Mouse (Mus musculus) heart, postnatal 0 days (tissue): ENCODE results near the gene Gpr153. TPM values are rescaled to one million over a fixed set of nuclear protein-coding genes. Genes with fewer than 3 reads are reported as not detected.

ENCODE experiments used
- ATAC-seq: fragments of 200-750 bp; cut with Nextera tagmentation; 2 replicates; pipeline ENCODE4 v1.8.0; 2017; ENCODE audit warnings: low read depth, moderate number of reproducible peaks, moderate library complexity; ENCODE audit not compliant: insufficient read depth
- DNase-seq: peaks from one replicate; pipeline ENCODE4 v3.0.0-alpha.2; 2016; ENCODE audit warnings: low spot score
- H3K27ac ChIP-seq: fragments of 300-500 bp; sonication (generic); 2 replicates; pipeline ENCODE4 v1.5.1; 2014; ENCODE audit warnings: low read depth, mild to moderate bottlenecking
- H3K27me3 ChIP-seq: fragments of 300-500 bp; sonication (generic); 2 replicates; pipeline ENCODE4 v1.6.1; 2014; ENCODE audit warnings: low read length, mixed read lengths; ENCODE audit not compliant: control insufficient read depth, insufficient read depth
- H3K36me3 ChIP-seq: fragments of 300-500 bp; sonication (generic); replicated peaks from 2 replicates; pipeline ENCODE4 v1.6.1; 2014; ENCODE audit warnings: low read length, mixed read lengths; ENCODE audit not compliant: control insufficient read depth, insufficient read depth
- H3K4me1 ChIP-seq: fragments of 300-500 bp; sonication (generic); 2 replicates; pipeline ENCODE4 v1.6.1; 2014; ENCODE audit warnings: antibody characterized with exemption; ENCODE audit not compliant: control insufficient read depth, insufficient read depth
- H3K4me2 ChIP-seq: fragments of 300-500 bp; sonication (generic); 2 replicates; pipeline ENCODE4 v1.6.1; 2014; ENCODE audit warnings: low read depth, mild to moderate bottlenecking, low read length, moderate library complexity
- H3K4me3 ChIP-seq: fragments of 300-500 bp; sonication (generic); 2 replicates; pipeline ENCODE4 v1.5.1; 2014; ENCODE audit warnings: low read depth, low read length
- H3K9ac ChIP-seq: fragments of 300-500 bp; sonication (generic); replicated peaks from 2 replicates; pipeline ENCODE4 v1.6.1; 2014; ENCODE audit warnings: low read depth, low read length, mixed read lengths
- H3K9me3 ChIP-seq: fragments of 300-500 bp; sonication (generic); replicated peaks from 2 replicates; pipeline ENCODE4 v1.6.1; 2016; ENCODE audit warnings: low read length; ENCODE audit not compliant: control insufficient read depth
- CTCF ChIP-seq: IDR thresholded peaks from 2 replicates; pipeline ENCODE4 v1.5.1; 2016; ENCODE audit warnings: antibody characterized with exemption, control low read depth, low read depth
- EP300 ChIP-seq: IDR thresholded peaks from 2 replicates; pipeline ENCODE4 v1.6.1; 2016; ENCODE audit warnings: antibody characterized with exemption, low read depth
- WGBS: fragments of 180-500 bp; shearing (Covaris S2); extraction: QIAGEN DNeasy Blood & Tissue Kit; methylation state at CpG from one replicate; pipeline ENCODE4 v1.1.7; 2014; 5-methylcytosine and 5-hydroxymethylcytosine counted together
- polyA plus RNA-seq: library from polyadenylated mRNA; unstranded; fragments of >200 nt; fragmentation: Nextera tagmentation; extraction: Ambion mirVana; gene quantifications from 2 replicates; pipeline ENCODE4 v1.2.1, GENCODE M21; 2015
- total RNA-seq: library from RNA; depleted of rRNA; stranded (reverse); fragments of >200 nt; gene quantifications from 2 replicates; pipeline ENCODE4 v1.2.3, GENCODE M21; 2014; ENCODE audit warnings: low replicate concordance

The Gpr153 gene
- total and polyA plus RNA-seq, 2 experiments from 2014 or later = 5.0 to 50.8 TPM

- H3K4me2 ChIP-seq = no peak overlapping the region
- DNase-seq = no peak
- WGBS = 31% methylated on average over 6 of the region's 6 CpGs
- H3K9me3 ChIP-seq = no peaks in the 10 kb centered on the region
- no peaks in the 10 kb centered on the region for H3K27me3 ChIP-seq
- H3K27ac ChIP-seq = peak overlapping the region; percentile 66
- H3K4me1 ChIP-seq = peaks cover 40% of the 10 kb centered on the region
- no peaks in the 10 kb centered on the region; the same call in 1 of the 2 replicates for H3K36me3 ChIP-seq
- H3K4me3 ChIP-seq = no peak overlapping the region
- no peak overlapping the region for H3K9ac ChIP-seq
- peak; percentile 63; the same call in 1 of the 2 replicates for TF ChIP-seq EP300
- TF ChIP-seq CTCF = no peak
- peak; percentile 74 for ATAC-seq
Observed at GRCm38 (mm10) chr4:152246011-152246410, 28.0 kb upstream of the Gpr153 start.

DNA sequence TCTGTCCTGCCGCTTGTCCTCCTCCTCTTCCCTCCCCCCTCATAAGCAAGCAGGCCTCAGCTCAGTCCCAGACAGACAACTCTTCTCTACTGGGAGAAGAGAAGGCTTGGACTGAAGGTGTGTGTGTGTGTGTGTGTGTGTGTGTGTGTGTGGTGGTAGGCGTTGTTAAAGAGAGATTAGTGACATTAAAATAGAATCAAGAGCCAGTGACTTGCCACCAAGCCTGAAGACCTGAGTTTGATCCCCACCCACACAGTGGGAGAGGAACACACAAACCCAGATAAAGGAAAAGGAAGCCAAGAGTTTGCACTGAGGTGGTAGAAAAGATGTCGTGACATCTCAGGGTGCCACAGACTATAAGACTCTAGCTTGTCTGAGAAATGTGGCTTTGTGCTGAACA, 26.8 kb upstream of the Gpr153 start:
- Histone ChIP-seq H3K9me3 (no peaks in the 10 kb centered on the region), H3K4me1 (peaks cover 35% of the 10 kb centered on the region), H3K4me2 (no peak overlapping the region)

GRCm38 (mm10) chr4:152250615-152251014, 23.4 kb upstream of the Gpr153 start:
- no peak for ATAC-seq
- no peak overlapping the region for H3K9ac ChIP-seq

More for the DNA sequence above, 26.8 kb upstream of the Gpr153 start:
- WGBS = 36% methylated on average over 3 of the region's 3 CpGs
- peak overlapping the region; percentile 66 for H3K27ac ChIP-seq
- H3K27me3 ChIP-seq = no peaks in the 10 kb centered on the region
- no peak for ATAC-seq
- no peaks in the 10 kb centered on the region; the same call in 1 of the 2 replicates for H3K36me3 ChIP-seq
- DNase-seq = no peak
- no peak overlapping the region for H3K9ac ChIP-seq
- no peak overlapping the region for H3K4me3 ChIP-seq
- no peak for TF ChIP-seq EP300
- TF ChIP-seq CTCF = no peak

DNA sequence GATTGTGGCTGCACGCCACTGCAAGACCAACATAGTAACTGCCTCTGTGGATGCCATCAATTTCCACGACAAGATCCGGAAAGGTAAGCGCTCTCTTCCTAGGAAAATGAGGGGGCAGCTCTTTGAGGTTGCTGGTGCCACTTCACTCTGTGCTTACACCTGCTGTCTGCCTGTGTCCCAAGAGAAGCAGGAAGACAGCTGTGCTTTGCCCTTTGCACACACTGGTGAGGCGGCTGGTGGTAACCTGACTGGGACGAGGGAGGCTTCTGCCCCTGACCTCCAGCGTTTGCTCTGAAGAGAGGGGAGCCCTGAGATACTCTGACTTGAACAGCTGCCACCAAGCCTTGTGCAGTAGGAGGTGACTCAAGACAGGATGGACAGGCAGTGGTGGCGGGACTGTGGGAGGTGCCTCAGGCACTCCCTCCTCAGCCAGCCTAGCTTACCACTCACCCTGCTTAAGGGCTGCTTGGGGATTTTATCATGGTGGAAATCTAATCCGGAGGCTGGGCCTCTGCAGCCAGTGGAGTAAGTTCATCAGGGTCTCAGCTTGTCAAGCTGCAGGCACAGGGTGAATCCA, 20.8 kb upstream of the Gpr153 start:
- Histone ChIP-seq H3K4me2 (no peak overlapping the region), H3K27me3 (no peaks in the 10 kb centered on the region), H3K4me1 (peaks cover 49% of the 10 kb centered on the region), H3K27ac (0 out of 2 replicates have a peak overlapping the region, but pooled peaks have one; percentile 36), H3K9ac (no peak overlapping the region), H3K36me3 (0 out of 2 replicates have a peak, but pooled peaks cover 7% of the 10 kb centered on the region), H3K9me3 (no peaks in the 10 kb centered on the region), H3K4me3 (no peak overlapping the region)
- TF ChIP-seq EP300 (no peak), CTCF (no peak)
- ATAC-seq (no peak), DNase-seq (no peak)
- 50% methylated on average over 9 of the region's 9 CpGs for WGBS

More at GRCm38 (mm10) chr4:152250615-152251014, 23.4 kb upstream of the Gpr153 start:
- Histone ChIP-seq H3K9me3 (no peaks in the 10 kb centered on the region), H3K4me3 (no peak overlapping the region), H3K27ac (no peak overlapping the region), H3K36me3 (0 out of 2 replicates have a peak, but pooled peaks cover 7% of the 10 kb centered on the region), H3K27me3 (no peaks in the 10 kb centered on the region), H3K4me2 (no peak overlapping the region), H3K4me1 (peaks cover 42% of the 10 kb centered on the region)
- WGBS = 88% methylated on average over 6 of the region's 6 CpGs
- TF ChIP-seq CTCF = no peak
- TF ChIP-seq EP300 = no peak
- DNase-seq = no peak

GRCm38 (mm10) chr4:152257070-152257469, 17.0 kb upstream of the Gpr153 start:
- no peak overlapping the region for H3K4me3 ChIP-seq
- H3K4me2 ChIP-seq = no peak overlapping the region
- WGBS = 16% methylated on average over 6 of the region's 6 CpGs
- peak; percentile 78 for DNase-seq
- peaks cover 62% of the 10 kb centered on the region for H3K4me1 ChIP-seq
- H3K27me3 ChIP-seq = no peaks in the 10 kb centered on the region
- H3K9me3 ChIP-seq = no peaks in the 10 kb centered on the region
- ATAC-seq = peak; percentile 67
- TF ChIP-seq EP300 (no peak), CTCF (peak; percentile 27; the same call in 1 of the 2 replicates)
- peaks cover 13% of the 10 kb centered on the region; the same call in 1 of the 2 replicates for H3K36me3 ChIP-seq
- H3K27ac ChIP-seq = peak overlapping the region; percentile 61
- H3K9ac ChIP-seq = no peak overlapping the region

DNA sequence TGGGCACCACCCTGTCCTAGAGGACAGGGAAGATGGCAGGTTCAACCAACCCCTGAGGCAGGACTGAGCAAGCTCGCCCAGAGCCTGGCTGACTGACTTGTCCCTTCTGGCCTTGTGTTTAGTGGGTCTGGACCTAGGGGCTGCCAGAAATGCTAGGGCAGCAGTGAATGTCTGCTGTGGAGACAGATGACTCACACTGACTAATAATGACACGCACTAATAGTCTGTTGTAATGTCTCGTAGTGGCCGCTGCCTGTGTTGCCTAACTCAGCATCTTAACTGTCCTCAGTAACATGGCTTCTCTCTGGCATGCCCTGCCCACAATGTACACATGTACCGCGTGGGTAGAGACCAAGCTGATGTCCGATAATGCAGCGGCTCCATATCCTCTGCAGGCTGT, 13.6 kb upstream of the Gpr153 start:
- H3K9ac ChIP-seq = no peak overlapping the region
- ATAC-seq = no peak
- DNase-seq = no peak
- peaks cover 60% of the 10 kb centered on the region for H3K4me1 ChIP-seq
- H3K36me3 ChIP-seq = peaks cover 6% of the 10 kb centered on the region; the same call in 1 of the 2 replicates
- H3K4me2 ChIP-seq = no peak overlapping the region
- 87% methylated on average over 8 of the region's 8 CpGs for WGBS
- no peak overlapping the region for H3K27ac ChIP-seq
- no peak for TF ChIP-seq CTCF
- TF ChIP-seq EP300 = no peak
- no peak overlapping the region for H3K4me3 ChIP-seq
- H3K27me3 ChIP-seq = no peaks in the 10 kb centered on the region
- H3K9me3 ChIP-seq = no peaks in the 10 kb centered on the region
